Mouse (Mus musculus) ES-CJ7 (cell line): ENCODE measurements at regions not wholly inside any gene's neighbourhood (a gene's known extent, or its start where the extent isn't known, plus 50 kb on each side); places are given as distances from the start of the nearest gene placed in this dataset.

Experiments
- DNase-seq: peaks from one replicate; pipeline ENCODE4 v3.0.0; 2011; ENCODE audit warnings: low read depth, low spot score

- DNase-seq = no peak
Measured at GRCm38 (mm10) chr3:70384235-70384634, 376.8 kb downstream of the Otol1 start.

GRCm38 (mm10) chr3:70385961-70386360 lies 378.5 kb downstream of the Otol1 start:
- DNase-seq = no peak

GRCm38 (mm10) chr3:70401187-70401586 lies 393.8 kb downstream of the Otol1 start:
- DNase-seq = no peak

- peak; percentile 53 for DNase-seq
Measured at GRCm38 (mm10) chr3:70406571-70406970, 399.2 kb downstream of the Otol1 start.

- DNase-seq = no peak
Measured at GRCm38 (mm10) chr3:70418273-70418672, 410.9 kb downstream of the Otol1 start.

- no peak for DNase-seq
Measured at GRCm38 (mm10) chr3:70422016-70422415, 414.6 kb downstream of the Otol1 start.

- DNase-seq = no peak
Measured at GRCm38 (mm10) chr3:70422669-70423068, 415.3 kb downstream of the Otol1 start.

- DNase-seq = peak; percentile 11
Measured at GRCm38 (mm10) chr3:70436671-70437070, 429.3 kb downstream of the Otol1 start.

- no peak for DNase-seq
Measured at GRCm38 (mm10) chr3:70457181-70457847, 449.9 kb downstream of the Otol1 start.

- DNase-seq = peak; percentile 55
Measured at GRCm38 (mm10) chr3:70460811-70461210, 453.4 kb downstream of the Otol1 start.

GRCm38 (mm10) chr3:70463221-70463620 lies 455.8 kb downstream of the Otol1 start:
- peak; percentile 72 for DNase-seq

- peak; percentile 6 for DNase-seq
Measured at GRCm38 (mm10) chr3:70482521-70482920, 475.1 kb downstream of the Otol1 start.

- no peak for DNase-seq
Measured at GRCm38 (mm10) chr3:70483066-70483743, 475.8 kb downstream of the Otol1 start.

- no peak for DNase-seq
Measured at GRCm38 (mm10) chr3:70496431-70496830, 489.0 kb downstream of the Otol1 start.

- DNase-seq = no peak
Measured at GRCm38 (mm10) chr3:70500245-70500858, 492.9 kb downstream of the Otol1 start.

- DNase-seq = no peak
Measured at GRCm38 (mm10) chr3:70500991-70501961, 493.9 kb downstream of the Otol1 start.

- no peak for DNase-seq
Measured at GRCm38 (mm10) chr3:70533593-70534321, 526.3 kb downstream of the Otol1 start.

GRCm38 (mm10) chr3:70535084-70535483 lies 527.7 kb downstream of the Otol1 start:
- DNase-seq = no peak

GRCm38 (mm10) chr3:70543911-70544310 lies 536.5 kb downstream of the Otol1 start:
- no peak for DNase-seq

GRCm38 (mm10) chr3:70557821-70558220 lies 550.4 kb downstream of the Otol1 start:
- DNase-seq = no peak
